7 mouse cellular contexts compared by ENCODE assay signal in the genomic region with DNA sequence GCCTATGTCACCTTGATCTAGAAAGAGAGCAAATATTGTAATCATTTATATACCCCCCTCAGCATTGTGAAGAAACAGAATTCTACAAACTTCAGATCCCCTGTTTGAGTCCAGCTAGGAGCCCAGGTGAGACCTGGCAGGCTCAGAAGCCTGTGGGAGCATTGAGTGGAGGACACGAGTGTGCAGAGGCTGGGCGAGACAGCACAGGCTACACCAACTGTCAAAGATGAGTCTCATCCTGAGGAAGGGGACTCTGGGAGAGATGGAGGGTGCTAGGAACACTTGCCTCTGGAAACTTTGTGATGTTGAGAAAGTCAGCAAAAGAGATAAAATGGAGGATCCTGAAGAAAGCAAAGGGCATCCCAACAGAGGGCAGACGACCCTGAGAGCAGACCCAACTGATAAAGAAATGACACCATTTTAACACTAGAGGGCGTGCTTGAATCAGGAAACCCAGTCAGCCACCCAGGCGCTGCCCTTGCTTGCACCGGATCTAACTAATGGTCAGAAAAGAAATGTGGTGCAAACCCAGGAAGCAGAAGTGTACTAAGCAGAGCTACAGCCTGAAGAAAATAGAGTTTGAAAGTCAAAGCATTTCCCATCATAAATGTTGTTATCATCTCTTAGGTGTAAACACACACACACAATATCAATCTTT. TPM values are rescaled to one million over a fixed set of nuclear protein-coding genes. Genes with fewer than 3 reads are reported as not detected.
DNase-seq lines count a peak whose midpoint lies in the region; ATAC-seq lines count a peak whose summit lies in the region.

No protein-coding gene starts in this region.

- DNase-seq in MN1 (ENCODE audit: low spot score) = peak; percentile 13
- DNase-seq in brain, adult 2 months (ENCODE audit: low read depth, low spot score) = peak; percentile 77
- peak; percentile 75 for DNase-seq in forebrain, embryonic 11.5 days (ENCODE audit: low spot score)
- DNase-seq in layer of hippocampus, adult 11-12 months (ENCODE audit: low spot score) = peak; percentile 74
- peak; percentile 16 for DNase-seq in retina, adult 2 months (ENCODE audit: low read depth, low spot score)

- H3K9me3 ChIP-seq in forebrain, embryonic 11.5 days (ENCODE audit: control insufficient read depth, low read length) = no peaks in the 10 kb centered on the region
- no peaks in the 10 kb centered on the region for H3K9me3 ChIP-seq in lung, embryonic 15.5 days

- ATAC-seq in forebrain, embryonic 11.5 days (replicated peaks; ENCODE audit: low FRiP score) = peak; percentile 67
- ATAC-seq in hematopoietic stem cell, adult 5-6 weeks (replicated peaks in 1 of 2; ENCODE audit: insufficient read depth in 1 of 2, low FRiP score in 2 of 2, low TSS enrichment in 1 of 2, low read depth in 1 of 2, poor library complexity in 2 of 2, severe bottlenecking in 2 of 2) = peak; percentile 94 to 97
- ATAC-seq in lung, embryonic 15.5 days (ENCODE audit: borderline replicate concordance, extremely low read depth, low FRiP score, low TSS enrichment) = peak; percentile 69; the same call in 1 of the 2 replicates

- no peaks in the 10 kb centered on the region for H3K36me3 ChIP-seq in forebrain, embryonic 11.5 days (ENCODE audit: control insufficient read depth, insufficient read depth, low read length)
- no peaks in the 10 kb centered on the region for H3K36me3 ChIP-seq in lung, embryonic 15.5 days

- H3K27me3 ChIP-seq in forebrain, embryonic 11.5 days (ENCODE audit: control insufficient read depth, insufficient read depth, low read length) = no peaks in the 10 kb centered on the region
- no peaks in the 10 kb centered on the region for H3K27me3 ChIP-seq in lung, embryonic 15.5 days

- H3K4me2 ChIP-seq in forebrain, embryonic 11.5 days (ENCODE audit: low read depth, low read length, severe bottlenecking) = no peak overlapping the region
- no peak overlapping the region for H3K4me2 ChIP-seq in lung, embryonic 15.5 days

- no peaks in the 10 kb centered on the region for H3K4me1 ChIP-seq in forebrain, embryonic 11.5 days (replicated peaks; ENCODE audit: control insufficient read depth, insufficient read depth, low read length)
- H3K4me1 ChIP-seq in lung, embryonic 15.5 days = 0 out of 2 replicates have a peak, but pooled peaks cover 4% of the 10 kb centered on the region

- no peak overlapping the region for H3K27ac ChIP-seq in forebrain, embryonic 11.5 days (ENCODE audit: low read depth, low read length)
- no peak overlapping the region for H3K27ac ChIP-seq in lung, embryonic 15.5 days

- no peak overlapping the region for H3K9ac ChIP-seq in forebrain, embryonic 11.5 days (ENCODE audit: low read length)
- H3K9ac ChIP-seq in lung, embryonic 15.5 days = no peak overlapping the region

- no peak overlapping the region for H3K4me3 ChIP-seq in forebrain, embryonic 11.5 days (ENCODE audit: low read depth, low read length)
- H3K4me3 ChIP-seq in lung, embryonic 15.5 days = no peak overlapping the region

- 30% methylated on average over 6 of the region's 6 CpGs for WGBS in forebrain, embryonic 11.5 days
- 31% methylated on average over 6 of the region's 6 CpGs for WGBS in lung, embryonic 15.5 days

RNA-seq across cellular contexts. Expression of a gene that starts 24.5 kb away (rescaled TPM):
- 12.4 and 12.7 TPM in 2 replicates for polyA plus RNA-seq in forebrain, embryonic 11.5 days (2014; fragmentation: Nextera tagmentation; extraction: Ambion mirVana)
- total RNA-seq in hematopoietic stem cell, adult 5-6 weeks (2017) = 7.3 and 12.3 TPM in 2 replicates
- polyA plus RNA-seq in lung, embryonic 15.5 days (2015; fragmentation: Nextera tagmentation; extraction: Ambion mirVana) = 28.4 and 28.9 TPM in 2 replicates

Comparison
In these comparisons a context has a peak if more than half of its experiments do, and no peak if none do; other contexts are left out.
1. DNase-seq: peak in every context shown above with its lines; median percentile 77 in brain, adult 2 months; 75 in forebrain, embryonic 11.5 days; 74 in layer of hippocampus, adult 11-12 months; 16 in retina, adult 2 months; 13 in MN1.